Mouse (Mus musculus): ENCODE measurements around the gene Rps3a1.
"Not testable (repeated sequence)": the region's sequence is repeated elsewhere in the genome, so short reads cannot be mapped to it uniquely, and the experiment has no call there.

The Rps3a1 gene

DNA sequence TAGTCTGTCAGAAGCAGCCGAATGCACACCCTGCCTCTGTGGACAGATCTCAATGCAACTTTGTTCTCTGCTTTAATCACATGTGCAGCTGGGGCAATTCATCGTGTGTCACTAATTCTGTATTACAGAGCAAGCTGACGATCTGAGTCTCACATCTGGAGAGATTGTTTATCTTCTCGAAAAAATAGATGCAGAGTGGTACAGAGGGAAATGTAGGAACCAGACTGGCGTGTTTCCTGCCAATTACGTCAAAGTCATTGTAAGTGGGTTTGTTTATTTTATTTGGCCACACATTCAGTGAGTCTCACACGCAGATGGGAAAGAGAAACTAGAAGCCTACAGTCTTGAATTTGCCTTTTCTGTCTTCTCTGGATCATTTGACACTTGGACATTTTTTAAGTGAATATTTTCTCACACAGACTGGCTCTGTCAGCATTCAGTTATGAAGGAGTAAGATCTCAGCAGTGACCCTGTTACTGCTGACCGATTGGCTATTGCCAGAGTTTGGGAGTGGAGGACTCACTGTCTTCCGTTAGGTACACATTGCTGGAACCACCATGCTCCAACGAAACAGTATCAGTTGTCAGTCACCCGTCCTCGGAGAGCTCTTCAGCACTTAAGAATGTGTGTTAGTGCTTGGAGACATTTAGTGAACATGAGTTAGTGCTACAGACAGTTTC, 27.7 kb downstream of the Rps3a1 start:
- DNase-seq (ENCODE audit: low read depth, low spot score), result peak; percentile 18

- DNase-seq (ENCODE audit: low read depth, low spot score), result no peak
Observed at GRCm38 (mm10) chr3:86112766-86113165, 29.7 kb downstream of the Rps3a1 start.

GRCm38 (mm10) chr3:86110077-86110476, 32.4 kb downstream of the Rps3a1 start:
- no peak for DNase-seq (ENCODE audit: low read depth, low spot score)

- no peak for DNase-seq (ENCODE audit: low read depth, low spot score)
Observed at GRCm38 (mm10) chr3:86109099-86109498, 33.4 kb downstream of the Rps3a1 start.

- DNase-seq (ENCODE audit: low read depth, low spot score), result no peak
Observed at GRCm38 (mm10) chr3:86108576-86108975, 33.9 kb downstream of the Rps3a1 start.

DNA sequence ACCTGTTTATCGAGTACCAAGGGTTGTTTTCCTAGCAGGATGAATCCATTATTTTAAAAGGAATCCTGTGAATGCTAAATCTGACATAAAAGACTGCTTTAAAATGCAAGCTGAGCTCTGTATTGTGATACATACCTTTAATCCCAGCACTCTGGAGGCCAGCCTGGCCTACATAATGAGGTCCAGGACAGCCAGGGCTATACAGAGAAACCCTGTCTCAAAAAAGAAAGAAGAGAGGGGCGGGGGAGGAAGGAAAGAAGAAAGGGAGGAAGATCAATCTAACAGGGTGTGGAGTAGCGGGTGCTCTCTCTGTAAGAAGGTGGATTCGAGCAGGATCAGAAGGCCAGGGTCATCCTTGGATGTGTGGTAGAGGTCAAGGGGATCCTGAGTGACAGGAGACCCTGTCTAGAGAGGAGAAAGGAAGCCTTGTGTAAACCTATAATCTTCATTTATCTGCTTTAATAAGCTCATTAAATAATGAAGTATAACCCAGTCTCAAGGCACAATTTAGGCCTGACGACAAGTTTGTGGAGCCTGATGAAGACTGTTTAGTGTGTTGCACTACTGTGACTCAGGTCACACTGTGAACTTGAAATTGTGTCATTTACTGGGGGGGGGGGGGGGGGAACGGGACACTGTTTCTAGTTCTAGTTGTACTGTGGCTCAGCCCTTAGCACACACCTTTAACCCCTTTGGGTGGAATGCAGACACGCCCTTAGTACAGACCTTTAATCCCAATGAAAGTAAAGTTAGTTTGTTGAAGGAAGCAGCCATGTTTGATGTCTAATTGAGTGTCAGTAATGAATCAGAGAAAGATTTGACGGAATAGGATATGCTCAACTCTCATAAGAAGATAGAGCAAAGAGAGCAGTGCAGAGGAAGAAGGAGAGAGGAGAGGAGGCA, 34.6 kb downstream of the Rps3a1 start:
- no peak for DNase-seq (ENCODE audit: low read depth, low spot score)

GRCm38 (mm10) chr3:86106086-86106632, 36.3 kb downstream of the Rps3a1 start:
- DNase-seq (ENCODE audit: low read depth, low spot score), result no peak

GRCm38 (mm10) chr3:86104909-86105308, 37.6 kb downstream of the Rps3a1 start:
- no peak for DNase-seq (ENCODE audit: low read depth, low spot score)

- DNase-seq (ENCODE audit: low read depth, low spot score), result not testable (repeated sequence)
Observed at GRCm38 (mm10) chr3:86104433-86104832, 38.1 kb downstream of the Rps3a1 start.

DNA sequence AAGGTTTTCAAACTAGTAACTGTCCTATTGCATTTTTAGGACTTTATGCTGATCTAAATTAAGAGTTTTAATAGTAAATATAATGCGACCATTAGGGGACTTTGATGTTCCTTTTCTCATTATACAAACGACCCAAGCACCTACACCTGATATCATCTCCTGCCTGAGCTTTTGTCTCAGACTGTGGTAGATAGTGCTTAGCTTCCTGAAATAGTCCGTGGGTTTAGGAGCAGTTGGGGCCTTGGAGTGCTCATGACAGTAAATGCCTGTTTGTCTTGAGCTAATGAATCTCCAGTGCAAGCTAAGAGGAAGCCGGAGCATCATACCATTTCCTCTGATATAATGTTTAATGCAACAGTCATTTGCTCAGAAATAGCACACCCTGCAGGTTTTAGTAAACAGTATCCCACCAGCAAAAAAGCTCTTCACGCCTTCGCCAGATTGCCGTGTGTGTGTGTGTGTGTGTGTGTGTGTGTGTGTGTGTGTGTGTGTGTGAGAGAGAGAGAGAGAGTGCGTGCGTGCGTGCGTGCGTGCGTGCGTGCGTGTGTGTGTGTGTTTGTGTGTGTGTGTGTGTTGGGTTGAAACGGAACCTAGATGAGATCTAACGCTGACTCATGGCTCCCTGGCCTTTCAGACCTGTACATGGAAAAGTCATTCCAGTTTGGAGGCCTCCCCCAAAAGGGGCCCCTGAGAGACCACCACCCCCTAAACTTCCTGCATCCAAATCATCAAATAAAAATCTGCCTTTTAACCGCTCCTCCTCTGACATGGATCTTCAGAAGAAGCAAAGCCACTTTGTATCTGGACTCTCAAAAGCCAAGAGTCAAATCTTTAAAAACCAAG, 38.8 kb downstream of the Rps3a1 start:
- no peak for DNase-seq (ENCODE audit: low read depth, low spot score)

GRCm38 (mm10) chr3:86101956-86102355, 40.5 kb downstream of the Rps3a1 start:
- DNase-seq (ENCODE audit: low read depth, low spot score), result no peak

GRCm38 (mm10) chr3:86093907-86094306, 48.6 kb downstream of the Rps3a1 start:
- DNase-seq (ENCODE audit: low read depth, low spot score), result no peak

- DNase-seq (ENCODE audit: low read depth, low spot score), result peak; percentile 24
Observed at GRCm38 (mm10) chr3:86093213-86093845, 49.2 kb downstream of the Rps3a1 start.
